Mouse (Mus musculus) liver, embryonic 11.5 days (tissue): Measurements from ENCODE around the gene Casr. TPM values are rescaled to one million over a fixed set of nuclear protein-coding genes. Genes with fewer than 3 reads are reported as not detected.

Experiments used
- ATAC-seq: fragments of 200-750 bp; cut with Nextera tagmentation; replicated peaks from 2 replicates; pipeline ENCODE4 v1.8.0; 2017; ENCODE audit warnings: moderate number of reproducible peaks, mild to moderate bottlenecking, moderate TSS enrichment, moderate library complexity; ENCODE audit not compliant: low FRiP score
- DNase-seq: peaks from one replicate; pipeline ENCODE4 v3.0.0-alpha.2; 2017; ENCODE audit warnings: low spot score
- H3K27ac ChIP-seq: fragments of 300-500 bp; sonication (generic); 2 replicates; pipeline ENCODE4 v1.5.1; 2014; ENCODE audit warnings: mild to moderate bottlenecking, low read depth, low read length, control low read depth
- H3K27me3 ChIP-seq: fragments of 300-500 bp; sonication (generic); replicated peaks from 2 replicates; pipeline ENCODE4 v1.6.1; 2014; ENCODE audit warnings: low read length, mixed read lengths; ENCODE audit not compliant: control insufficient read depth, insufficient read depth
- H3K36me3 ChIP-seq: fragments of 300-500 bp; sonication (generic); 2 replicates; pipeline ENCODE4 v1.6.1; 2014; ENCODE audit warnings: mild to moderate bottlenecking, low read length, moderate library complexity, mixed read lengths; ENCODE audit not compliant: control insufficient read depth, insufficient read depth
- H3K4me1 ChIP-seq: fragments of 300-500 bp; sonication (generic); replicated peaks from 2 replicates; pipeline ENCODE4 v1.6.1; 2014; ENCODE audit warnings: low read length, mixed read lengths; ENCODE audit not compliant: control insufficient read depth, insufficient read depth
- H3K4me2 ChIP-seq: fragments of 300-500 bp; sonication (generic); 2 replicates; pipeline ENCODE4 v1.6.1; 2014; ENCODE audit warnings: mild to moderate bottlenecking, control low read depth, moderate library complexity
- H3K4me3 ChIP-seq: fragments of 300-500 bp; sonication (generic); 2 replicates; pipeline ENCODE4 v1.5.1; 2014; ENCODE audit warnings: low read depth, low read length, control low read depth
- H3K9ac ChIP-seq: fragments of 300-500 bp; sonication (generic); 2 replicates; pipeline ENCODE4 v1.6.1; 2014; ENCODE audit warnings: low read depth, low read length, control low read depth
- H3K9me3 ChIP-seq: fragments of 300-500 bp; sonication (generic); 2 replicates; pipeline ENCODE4 v1.6.1; 2016; ENCODE audit warnings: low read length, inconsistent platforms, mixed read lengths; ENCODE audit not compliant: control insufficient read depth
- WGBS: fragments of 180-500 bp; shearing (Covaris S2); extraction: QIAGEN DNeasy Blood & Tissue Kit; methylation state at CpG from one replicate; pipeline ENCODE4 v1.1.7; 2014; 5-methylcytosine and 5-hydroxymethylcytosine counted together
- polyA plus RNA-seq: library from polyadenylated mRNA; unstranded; fragments of >200 nt; fragmentation: Nextera tagmentation; extraction: Ambion mirVana; gene quantifications from 2 replicates; pipeline ENCODE4 v1.2.1, GENCODE M21; 2014

The Casr gene
- polyA plus RNA-seq, 1 experiment from 2014 or later = 0.04 TPM

DNA sequence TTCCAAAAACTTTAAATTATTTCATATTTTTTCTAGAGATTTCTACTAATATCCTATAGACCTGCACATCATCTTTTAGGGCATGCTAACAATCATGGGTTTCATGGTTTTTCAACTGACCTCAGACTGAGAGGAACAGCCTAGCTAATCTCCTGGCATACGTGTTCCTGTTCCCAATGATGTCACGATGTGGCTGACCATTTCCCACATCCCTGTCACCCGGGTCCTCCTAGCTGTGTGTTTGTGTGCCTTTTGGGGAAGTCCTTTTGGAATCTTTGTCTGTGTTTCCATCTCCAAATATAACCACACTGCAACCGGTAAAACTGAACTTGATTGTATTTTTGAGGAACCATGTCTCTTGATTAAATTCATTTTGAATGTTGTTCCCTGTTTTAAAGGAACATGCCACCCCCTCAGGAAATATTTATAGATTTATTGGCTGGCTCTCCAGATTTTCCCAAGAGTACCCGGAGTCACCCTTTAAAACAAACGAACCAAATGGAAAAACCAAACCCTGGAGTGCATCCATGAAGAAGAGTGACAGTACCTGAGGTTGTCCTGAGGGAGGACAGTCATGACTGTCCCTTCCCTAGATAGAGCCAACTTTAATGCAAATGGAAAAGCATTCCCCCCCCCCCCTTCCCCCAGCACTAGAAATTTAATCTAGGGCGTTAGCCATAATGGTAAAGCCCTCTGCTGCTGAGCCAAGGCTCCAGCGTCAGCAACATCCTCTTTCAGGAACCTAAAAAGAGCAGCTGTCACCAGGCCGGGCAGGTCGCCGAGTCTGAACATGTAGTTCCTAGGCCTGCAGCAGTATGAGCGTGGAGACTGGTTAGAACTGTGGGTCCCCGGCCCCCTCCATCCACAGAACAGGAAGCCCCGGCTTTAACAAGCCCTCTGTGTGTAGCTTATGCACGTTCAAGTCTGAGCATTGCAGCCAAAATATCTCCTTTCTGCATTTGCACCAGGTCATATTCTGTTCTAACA is 31.1 kb downstream of the Casr start:
- Histone ChIP-seq H3K9me3 (no peaks in the 10 kb centered on the region), H3K4me2 (no peak overlapping the region), H3K27me3 (no peaks in the 10 kb centered on the region), H3K4me3 (no peak overlapping the region), H3K9ac (no peak overlapping the region), H3K27ac (no peak overlapping the region), H3K36me3 (no peaks in the 10 kb centered on the region), H3K4me1 (no peaks in the 10 kb centered on the region)
- 58% methylated on average over 15 of the region's 15 CpGs for WGBS
- DNase-seq (no peak), ATAC-seq (no peak)

DNA sequence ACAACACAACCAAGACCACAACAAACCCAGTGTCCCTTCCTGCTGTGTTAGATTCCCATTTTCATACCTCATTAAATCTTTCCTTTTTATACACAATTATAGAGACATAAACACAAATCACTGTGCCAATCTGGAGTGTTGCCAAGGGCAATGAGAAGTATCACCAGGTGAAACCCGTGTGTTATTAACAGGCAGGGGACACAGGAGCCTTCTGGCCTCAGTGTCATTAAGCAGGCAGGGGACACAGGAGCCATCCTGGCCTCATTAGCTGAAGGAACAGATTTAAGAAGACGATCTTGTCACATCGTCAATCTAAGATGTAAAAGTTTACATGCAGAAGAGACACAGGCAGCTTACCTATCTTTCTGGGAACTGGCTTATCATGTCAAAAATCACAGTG is 33.1 kb downstream of the Casr start:
- no peaks in the 10 kb centered on the region for H3K4me1 ChIP-seq
- H3K36me3 ChIP-seq = no peaks in the 10 kb centered on the region
- no peaks in the 10 kb centered on the region for H3K27me3 ChIP-seq
- ATAC-seq = no peak
- H3K27ac ChIP-seq = no peak overlapping the region
- no peak for DNase-seq
- no peaks in the 10 kb centered on the region for H3K9me3 ChIP-seq
- H3K4me3 ChIP-seq = no peak overlapping the region
- no peak overlapping the region for H3K4me2 ChIP-seq
- 82% methylated on average over 3 of the region's 3 CpGs for WGBS
- H3K9ac ChIP-seq = no peak overlapping the region

DNA sequence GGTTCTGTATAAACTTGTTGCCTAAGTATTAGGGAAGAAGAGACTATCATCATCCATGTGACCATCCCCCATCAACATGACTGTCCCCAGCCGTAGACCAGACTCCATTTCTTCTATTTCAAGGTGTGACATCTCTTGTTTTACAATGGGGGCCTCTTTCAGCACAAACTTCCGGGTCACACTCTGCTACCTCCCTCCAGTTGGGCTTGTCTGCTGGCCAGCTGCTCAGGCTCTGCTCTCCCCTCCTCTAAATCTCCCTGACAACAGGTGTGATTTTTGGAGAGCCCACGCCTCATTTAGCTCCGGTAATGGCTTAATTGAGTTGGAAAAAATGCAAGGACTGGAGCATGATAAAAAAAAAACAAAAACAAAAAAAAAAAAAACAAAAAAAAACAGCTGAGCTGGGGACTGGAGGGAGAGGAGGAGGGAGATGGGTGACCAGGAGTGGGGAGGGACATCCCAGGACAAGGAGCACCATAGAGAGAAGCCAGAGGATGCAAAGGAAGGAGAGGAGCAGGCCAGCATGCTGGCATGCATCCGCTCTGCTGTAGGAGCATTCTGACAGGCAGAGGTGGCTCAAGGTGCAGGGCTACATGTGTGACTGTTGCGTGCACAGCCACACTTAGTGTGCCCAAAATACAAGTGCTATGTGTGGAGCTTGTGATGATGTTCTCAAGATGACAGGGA is 35.2 kb downstream of the Casr start:
- no peak overlapping the region for H3K4me3 ChIP-seq
- no peaks in the 10 kb centered on the region for H3K4me1 ChIP-seq
- H3K36me3 ChIP-seq = no peaks in the 10 kb centered on the region
- H3K9me3 ChIP-seq = no peaks in the 10 kb centered on the region
- ATAC-seq = no peak
- H3K9ac ChIP-seq = no peak overlapping the region
- WGBS = 58% methylated on average over 6 of the region's 6 CpGs
- H3K4me2 ChIP-seq = no peak overlapping the region
- no peaks in the 10 kb centered on the region for H3K27me3 ChIP-seq
- no peak for DNase-seq
- no peak overlapping the region for H3K27ac ChIP-seq

DNA sequence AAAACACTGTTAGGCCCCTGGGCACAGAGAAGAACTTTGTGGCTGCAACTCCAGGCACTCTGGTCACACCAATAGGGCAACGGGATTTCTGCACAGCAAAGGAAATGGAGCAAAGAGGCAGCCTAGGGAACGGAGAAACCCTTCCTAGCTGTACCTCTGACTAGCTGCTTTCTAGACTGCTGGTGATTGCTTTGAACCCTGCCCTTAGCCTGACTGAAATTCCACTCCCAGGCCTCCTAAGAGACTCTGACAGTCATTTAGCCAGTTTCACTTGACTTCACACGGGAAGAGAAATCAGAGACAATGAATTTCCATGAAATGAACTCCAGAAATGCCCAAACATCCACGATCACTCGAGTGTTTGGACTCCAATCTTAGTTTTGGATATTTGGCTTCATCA is 38.8 kb downstream of the Casr start:
- Histone ChIP-seq H3K36me3 (no peaks in the 10 kb centered on the region), H3K9ac (no peak overlapping the region), H3K4me3 (no peak overlapping the region), H3K27me3 (no peaks in the 10 kb centered on the region), H3K4me2 (no peak overlapping the region), H3K9me3 (no peaks in the 10 kb centered on the region), H3K27ac (no peak overlapping the region), H3K4me1 (no peaks in the 10 kb centered on the region)
- ATAC-seq (no peak), DNase-seq (no peak)
- WGBS = 80% methylated on average over 5 of the region's 5 CpGs

DNA sequence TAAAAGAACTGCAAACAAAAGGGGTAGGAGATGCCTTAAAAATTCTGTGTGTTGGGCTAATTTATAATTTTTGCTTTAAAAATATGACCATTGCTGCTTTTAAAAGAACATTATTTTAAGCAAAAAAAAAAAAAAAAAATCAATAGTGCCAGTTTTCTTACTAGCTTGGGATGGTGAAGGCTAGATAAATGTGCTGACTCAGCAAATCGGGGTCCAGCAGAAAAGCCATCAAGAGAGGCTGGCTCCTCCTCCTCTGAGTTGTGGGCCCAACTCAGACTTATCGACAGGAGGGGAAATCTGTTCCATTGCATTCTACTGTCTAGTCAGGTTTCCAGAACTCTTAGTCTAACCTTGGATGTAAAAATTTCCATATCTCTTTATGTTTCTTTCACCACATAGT is 45.6 kb downstream of the Casr start:
- 53% methylated on average over 2 of the region's 2 CpGs for WGBS
- DNase-seq = no peak
- Histone ChIP-seq H3K9ac (no peak overlapping the region), H3K36me3 (no peaks in the 10 kb centered on the region), H3K27ac (no peak overlapping the region), H3K4me2 (no peak overlapping the region), H3K4me3 (no peak overlapping the region), H3K4me1 (no peaks in the 10 kb centered on the region), H3K27me3 (no peaks in the 10 kb centered on the region), H3K9me3 (no peaks in the 10 kb centered on the region)
- no peak for ATAC-seq

DNA sequence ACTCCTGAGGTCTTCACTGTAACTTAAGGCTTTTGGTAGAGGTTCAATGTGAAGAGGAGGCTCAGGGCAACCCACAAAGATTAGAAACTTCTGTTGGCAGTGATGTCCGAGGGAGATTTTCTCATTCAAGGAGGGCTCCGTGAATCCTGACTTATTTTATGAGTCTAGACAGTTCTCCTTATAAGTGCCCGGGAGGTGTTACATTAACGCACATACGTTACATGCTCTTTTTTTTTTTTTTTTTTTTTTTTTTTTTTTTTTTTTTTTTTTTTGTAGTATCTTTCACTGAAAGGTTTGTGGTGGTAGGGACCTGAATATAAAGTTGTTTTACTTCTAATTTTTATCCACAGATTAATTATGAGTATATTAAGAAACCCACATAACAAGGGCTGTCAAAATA is 54.6 kb downstream of the Casr start:
- Histone ChIP-seq H3K36me3 (no peaks in the 10 kb centered on the region), H3K9ac (no peak overlapping the region), H3K9me3 (no peaks in the 10 kb centered on the region), H3K4me3 (no peak overlapping the region), H3K27me3 (no peaks in the 10 kb centered on the region), H3K4me1 (no peaks in the 10 kb centered on the region), H3K4me2 (no peak overlapping the region), H3K27ac (no peak overlapping the region)
- no peak for ATAC-seq
- no peak for DNase-seq
- 86% methylated on average over 5 of the region's 5 CpGs for WGBS

DNA sequence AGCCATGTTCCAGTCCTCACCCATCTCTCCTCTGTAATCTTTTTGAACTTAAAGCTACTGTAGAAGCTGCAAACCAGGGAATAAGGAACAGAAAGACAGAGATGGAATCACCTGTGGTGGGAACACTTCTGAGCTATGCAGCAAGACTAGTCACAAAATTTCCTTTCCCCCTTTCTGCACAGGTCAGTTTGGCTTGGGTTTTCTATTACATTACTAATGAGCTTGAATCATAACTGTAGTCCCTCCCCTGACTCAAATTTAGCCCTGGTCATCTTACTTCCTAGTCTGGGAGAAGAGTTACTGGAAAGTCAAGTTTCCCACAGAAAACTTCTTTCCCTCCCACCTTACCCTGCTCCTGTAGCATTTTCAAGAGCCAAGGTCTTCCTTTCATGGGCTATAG is 55.1 kb downstream of the Casr start:
- DNase-seq (no peak), ATAC-seq (no peak)
- Histone ChIP-seq H3K36me3 (no peaks in the 10 kb centered on the region), H3K9ac (no peak overlapping the region), H3K27ac (no peak overlapping the region), H3K4me3 (no peak overlapping the region), H3K27me3 (no peaks in the 10 kb centered on the region), H3K4me1 (no peaks in the 10 kb centered on the region), H3K9me3 (no peaks in the 10 kb centered on the region), H3K4me2 (no peak overlapping the region)

DNA sequence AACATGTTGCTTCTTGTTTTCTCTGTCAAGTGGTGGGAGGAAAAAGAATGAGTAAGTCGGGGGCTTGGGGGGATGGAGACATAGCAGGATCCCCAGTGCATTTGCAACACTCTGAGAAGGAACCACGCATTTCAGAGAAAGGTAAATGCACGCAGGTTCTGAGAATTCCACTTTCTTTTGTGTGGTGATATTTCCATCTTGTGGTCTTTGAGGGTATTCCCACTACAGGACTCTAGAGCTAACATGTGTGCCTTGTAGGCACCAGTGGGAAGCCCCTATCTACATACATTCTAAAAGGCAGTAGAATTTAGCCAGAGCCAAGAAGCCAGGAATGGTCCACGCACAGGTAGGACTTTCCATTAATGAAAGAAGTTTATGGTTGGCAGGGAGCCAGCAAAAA is 56.0 kb downstream of the Casr start:
- ATAC-seq = no peak
- no peaks in the 10 kb centered on the region for H3K27me3 ChIP-seq

DNA sequence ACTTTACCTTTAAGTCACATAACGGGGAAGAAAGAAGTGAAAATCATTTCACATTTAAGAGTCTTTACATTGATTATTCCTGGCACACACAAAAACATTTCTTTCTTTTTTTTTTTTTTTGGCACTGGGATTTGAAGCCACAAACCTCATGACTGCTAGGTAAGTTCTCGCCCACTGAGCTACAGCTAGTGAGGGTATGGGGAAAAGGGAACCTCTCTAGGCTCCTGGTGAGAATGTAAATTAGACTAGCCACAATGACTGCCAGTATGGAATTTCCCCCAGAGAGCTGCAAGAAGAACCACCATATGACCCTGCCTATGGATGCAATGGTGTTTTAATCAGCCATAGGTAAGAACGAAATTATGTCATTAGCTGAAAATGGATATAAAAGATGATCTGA is 56.8 kb downstream of the Casr start:
- no peaks in the 10 kb centered on the region for H3K27me3 ChIP-seq
- H3K9me3 ChIP-seq = no peaks in the 10 kb centered on the region
- H3K4me2 ChIP-seq = no peak overlapping the region
- no peak for DNase-seq
- no peak overlapping the region for H3K27ac ChIP-seq
- no peak for ATAC-seq
- H3K36me3 ChIP-seq = no peaks in the 10 kb centered on the region
- H3K4me1 ChIP-seq = no peaks in the 10 kb centered on the region
- H3K4me3 ChIP-seq = no peak overlapping the region
- 68% methylated on average over 3 of the region's 3 CpGs for WGBS
- no peak overlapping the region for H3K9ac ChIP-seq

More for the DNA sequence above, 56.0 kb downstream of the Casr start:
- Histone ChIP-seq H3K4me2 (no peak overlapping the region), H3K9ac (no peak overlapping the region), H3K4me1 (no peaks in the 10 kb centered on the region), H3K36me3 (no peaks in the 10 kb centered on the region), H3K9me3 (no peaks in the 10 kb centered on the region), H3K4me3 (no peak overlapping the region), H3K27ac (no peak overlapping the region)
- DNase-seq = no peak
- WGBS = 59% methylated on average over 4 of the region's 4 CpGs
